Mouse (Mus musculus): ENCODE measurements around the gene Tom1l2. TPM values are rescaled to one million over a fixed set of nuclear protein-coding genes. Genes with fewer than 3 reads are reported as not detected.

Tom1l2 gene
- polyA plus RNA-seq, 1 experiment = 27.4 TPM

- H3K36me3 ChIP-seq (ENCODE audit: control insufficient read depth, insufficient read depth) = no peaks in the 10 kb centered on the region
Observed at GRCm38 (mm10) chr11:60187070-60187469, 165.6 kb downstream of the Tom1l2 start.

GRCm38 (mm10) chr11:60185396-60186231 is 167.1 kb downstream of the Tom1l2 start:
- H3K4me2 ChIP-seq (ENCODE audit: low read depth) = no peak overlapping the region
- no peak for TF ChIP-seq SRF (IDR thresholded peaks at IDR 0.05; ENCODE audit: control insufficient read depth, insufficient read length, low read depth)
- TF ChIP-seq TCF3 (IDR thresholded peaks at IDR 0.05; ENCODE audit: insufficient read length, low read depth) = no peak
- no peak for TF ChIP-seq CEBPB (IDR thresholded peaks at IDR 0.05; ENCODE audit: insufficient read depth, poor library complexity, severe bottlenecking)
- TF ChIP-seq USF1 (IDR thresholded peaks at IDR 0.05; ENCODE audit: low read depth) = no peak
- TF ChIP-seq E2F4 (IDR thresholded peaks at IDR 0.05; ENCODE audit: insufficient read depth) = no peak
- TF ChIP-seq REST (IDR thresholded peaks at IDR 0.05; ENCODE audit: insufficient read depth, insufficient read length) = no peak
- TF ChIP-seq MYOG (IDR thresholded peaks at IDR 0.05; ENCODE audit: control insufficient read depth in 1 of 3, insufficient read depth in 1 of 3, insufficient read length in 2 of 3, low read depth in 2 of 3) = no peak
- no peak for TF ChIP-seq TCF12 (IDR thresholded peaks at IDR 0.05; ENCODE audit: insufficient read depth, poor library complexity, severe bottlenecking)
- no peak for TF ChIP-seq MYOD1 (IDR thresholded peaks at IDR 0.05; ENCODE audit: control insufficient read depth in 1 of 3, insufficient read length in 2 of 3, low read depth in 2 of 3)
- TF ChIP-seq MAX (IDR thresholded peaks at IDR 0.05; ENCODE audit: low read depth) = no peak
- no peak for TF ChIP-seq POLR2A (IDR thresholded peaks at IDR 0.05; ENCODE audit: insufficient read length, low read depth)
- TF ChIP-seq POLR2AphosphoS2 (IDR thresholded peaks at IDR 0.05; ENCODE audit: insufficient read length, low read depth) = no peak
- H3K36me3 ChIP-seq (ENCODE audit: control insufficient read depth, insufficient read depth) = no peaks in the 10 kb centered on the region
- H3K4me3 ChIP-seq = no peak overlapping the region
- H3ac ChIP-seq (ENCODE audit: control insufficient read depth, insufficient read length) = no peak overlapping the region
- H3K79me2 ChIP-seq (ENCODE audit: control insufficient read depth, insufficient read depth) = peaks cover 8% of the 10 kb centered on the region
- no peaks in the 10 kb centered on the region for H3K27me3 ChIP-seq (ENCODE audit: control insufficient read depth, insufficient read depth, insufficient read length)

More at GRCm38 (mm10) chr11:60187070-60187469, 165.6 kb downstream of the Tom1l2 start:
- TF ChIP-seq POLR2A (IDR thresholded peaks at IDR 0.05; ENCODE audit: insufficient read length, low read depth) = no peak
- no peak for TF ChIP-seq CEBPB (IDR thresholded peaks at IDR 0.05; ENCODE audit: insufficient read depth, poor library complexity, severe bottlenecking)
- no peak for TF ChIP-seq E2F4 (IDR thresholded peaks at IDR 0.05; ENCODE audit: insufficient read depth)
- no peak for TF ChIP-seq TCF12 (IDR thresholded peaks at IDR 0.05; ENCODE audit: insufficient read depth, poor library complexity, severe bottlenecking)
- TF ChIP-seq POLR2AphosphoS2 (IDR thresholded peaks at IDR 0.05; ENCODE audit: insufficient read length, low read depth) = no peak
- TF ChIP-seq SRF (IDR thresholded peaks at IDR 0.05; ENCODE audit: control insufficient read depth, insufficient read length, low read depth) = no peak
- TF ChIP-seq USF1 (IDR thresholded peaks at IDR 0.05; ENCODE audit: low read depth) = no peak
- no peak for TF ChIP-seq REST (IDR thresholded peaks at IDR 0.05; ENCODE audit: insufficient read depth, insufficient read length)
- TF ChIP-seq MYOG (IDR thresholded peaks at IDR 0.05; ENCODE audit: control insufficient read depth in 1 of 3, insufficient read depth in 1 of 3, insufficient read length in 2 of 3, low read depth in 2 of 3) = no peak
- TF ChIP-seq TCF3 (IDR thresholded peaks at IDR 0.05; ENCODE audit: insufficient read length, low read depth) = no peak
- no peak for TF ChIP-seq MYOD1 (IDR thresholded peaks at IDR 0.05; ENCODE audit: control insufficient read depth in 1 of 3, insufficient read length in 2 of 3, low read depth in 2 of 3)
- no peak for TF ChIP-seq MAX (IDR thresholded peaks at IDR 0.05; ENCODE audit: low read depth)
- Histone ChIP-seq H3K27me3 (ENCODE audit: control insufficient read depth, insufficient read depth, insufficient read length) (no peaks in the 10 kb centered on the region), H3ac (ENCODE audit: control insufficient read depth, insufficient read length) (no peak overlapping the region), H3K79me2 (ENCODE audit: control insufficient read depth, insufficient read depth) (no peaks in the 10 kb centered on the region), H3K4me3 (no peak overlapping the region), H3K4me2 (ENCODE audit: low read depth) (no peak overlapping the region)

GRCm38 (mm10) chr11:60184346-60185325 is 168.1 kb downstream of the Tom1l2 start:
- Histone ChIP-seq H3ac (ENCODE audit: control insufficient read depth, insufficient read length) (no peak overlapping the region), H3K36me3 (ENCODE audit: control insufficient read depth, insufficient read depth) (no peaks in the 10 kb centered on the region), H3K27me3 (ENCODE audit: control insufficient read depth, insufficient read depth, insufficient read length) (no peaks in the 10 kb centered on the region), H3K4me3 (no peak overlapping the region), H3K79me2 (ENCODE audit: control insufficient read depth, insufficient read depth) (peaks cover 15% of the 10 kb centered on the region), H3K4me2 (ENCODE audit: low read depth) (no peak overlapping the region)
- no peak for TF ChIP-seq REST (IDR thresholded peaks at IDR 0.05; ENCODE audit: insufficient read depth, insufficient read length)
- no peak for TF ChIP-seq TCF12 (IDR thresholded peaks at IDR 0.05; ENCODE audit: insufficient read depth, poor library complexity, severe bottlenecking)
- no peak for TF ChIP-seq POLR2A (IDR thresholded peaks at IDR 0.05; ENCODE audit: insufficient read length, low read depth)
- no peak for TF ChIP-seq POLR2AphosphoS2 (IDR thresholded peaks at IDR 0.05; ENCODE audit: insufficient read length, low read depth)
- no peak for TF ChIP-seq SRF (IDR thresholded peaks at IDR 0.05; ENCODE audit: control insufficient read depth, insufficient read length, low read depth)
- no peak for TF ChIP-seq E2F4 (IDR thresholded peaks at IDR 0.05; ENCODE audit: insufficient read depth)
- no peak for TF ChIP-seq CEBPB (IDR thresholded peaks at IDR 0.05; ENCODE audit: insufficient read depth, poor library complexity, severe bottlenecking)
- TF ChIP-seq TCF3 (IDR thresholded peaks at IDR 0.05; ENCODE audit: insufficient read length, low read depth) = no peak
- TF ChIP-seq MAX (IDR thresholded peaks at IDR 0.05; ENCODE audit: low read depth) = no peak
- no peak for TF ChIP-seq USF1 (IDR thresholded peaks at IDR 0.05; ENCODE audit: low read depth)
- no peak for TF ChIP-seq MYOG (IDR thresholded peaks at IDR 0.05; ENCODE audit: control insufficient read depth in 1 of 3, insufficient read depth in 1 of 3, insufficient read length in 2 of 3, low read depth in 2 of 3)
- TF ChIP-seq MYOD1 (IDR thresholded peaks at IDR 0.05; ENCODE audit: control insufficient read depth in 1 of 3, insufficient read length in 2 of 3, low read depth in 2 of 3) = no peak

- no peak for TF ChIP-seq E2F4 (IDR thresholded peaks at IDR 0.05; ENCODE audit: insufficient read depth)
- TF ChIP-seq MAX (IDR thresholded peaks at IDR 0.05; ENCODE audit: low read depth) = no peak
- TF ChIP-seq POLR2AphosphoS2 (IDR thresholded peaks at IDR 0.05; ENCODE audit: insufficient read length, low read depth) = no peak
- TF ChIP-seq TCF12 (IDR thresholded peaks at IDR 0.05; ENCODE audit: insufficient read depth, poor library complexity, severe bottlenecking) = no peak
- TF ChIP-seq USF1 (IDR thresholded peaks at IDR 0.05; ENCODE audit: low read depth) = no peak
- TF ChIP-seq MYOG (IDR thresholded peaks at IDR 0.05; ENCODE audit: control insufficient read depth in 1 of 3, insufficient read depth in 1 of 3, insufficient read length in 2 of 3, low read depth in 2 of 3) = no peak
- no peak for TF ChIP-seq POLR2A (IDR thresholded peaks at IDR 0.05; ENCODE audit: insufficient read length, low read depth)
- TF ChIP-seq TCF3 (IDR thresholded peaks at IDR 0.05; ENCODE audit: insufficient read length, low read depth) = no peak
- TF ChIP-seq REST (IDR thresholded peaks at IDR 0.05; ENCODE audit: insufficient read depth, insufficient read length) = no peak
- no peak for TF ChIP-seq MYOD1 (IDR thresholded peaks at IDR 0.05; ENCODE audit: control insufficient read depth in 1 of 3, insufficient read length in 2 of 3, low read depth in 2 of 3)
- no peak for TF ChIP-seq CEBPB (IDR thresholded peaks at IDR 0.05; ENCODE audit: insufficient read depth, poor library complexity, severe bottlenecking)
- Histone ChIP-seq H3K36me3 (ENCODE audit: control insufficient read depth, insufficient read depth) (no peaks in the 10 kb centered on the region), H3ac (ENCODE audit: control insufficient read depth, insufficient read length) (no peak overlapping the region), H3K4me2 (ENCODE audit: low read depth) (no peak overlapping the region), H3K27me3 (ENCODE audit: control insufficient read depth, insufficient read depth, insufficient read length) (no peaks in the 10 kb centered on the region), H3K79me2 (ENCODE audit: control insufficient read depth, insufficient read depth) (peaks cover 30% of the 10 kb centered on the region), H3K4me3 (no peak overlapping the region)
Observed at GRCm38 (mm10) chr11:60182741-60183140, 170.0 kb downstream of the Tom1l2 start.
